Mouse (Mus musculus) retina, embryonic 14.5 days (tissue): ENCODE data around the gene Gng7.

Experiments used
- DNase-seq: peaks from one replicate; pipeline ENCODE4 v3.0.0-alpha.2; 2015; ENCODE audit warnings: low spot score

The Gng7 gene

GRCm38 (mm10) chr10:80900318-80901247, 114.2 kb downstream of the Gng7 start, which contains the start of gene Timm13:
Gene Timm13, minus strand, starts transcription at chr10:80900969.
- DNase-seq: peak; percentile 99

GRCm38 (mm10) chr10:80899591-80900317, 115.0 kb downstream of the Gng7 start:
- no peak for DNase-seq

- no peak for DNase-seq
Observed at GRCm38 (mm10) chr10:80899074-80899473, 115.7 kb downstream of the Gng7 start.
